Mouse (Mus musculus) forebrain, embryonic 16.5 days (tissue): ENCODE data around the gene Nynrin. TPM values are rescaled to one million over a fixed set of nuclear protein-coding genes. Genes with fewer than 3 reads are reported as not detected.

Experiments used
- ATAC-seq: fragments of 200-750 bp; cut with Nextera tagmentation; 2 replicates; pipeline ENCODE4 v1.8.0; 2017; ENCODE audit warnings: mild to moderate bottlenecking, moderate library complexity
- H3K27ac ChIP-seq: fragments of 300-500 bp; sonication (generic); 2 replicates; pipeline ENCODE4 v1.5.1; 2014; ENCODE audit warnings: low read length, control low read depth
- H3K27me3 ChIP-seq: fragments of 300-500 bp; sonication (generic); replicated peaks from 2 replicates; pipeline ENCODE4 v1.6.1; 2014; ENCODE audit warnings: low read length; ENCODE audit not compliant: control insufficient read depth, insufficient read depth
- H3K36me3 ChIP-seq: fragments of 300-500 bp; sonication (generic); 2 replicates; pipeline ENCODE4 v1.6.1; 2014; ENCODE audit not compliant: control insufficient read depth, insufficient read depth
- H3K4me1 ChIP-seq: fragments of 300-500 bp; sonication (generic); replicated peaks from 2 replicates; pipeline ENCODE4 v1.6.1; 2014; ENCODE audit warnings: low read length; ENCODE audit not compliant: control insufficient read depth, insufficient read depth
- H3K4me2 ChIP-seq: fragments of 300-500 bp; sonication (generic); 2 replicates; pipeline ENCODE4 v1.6.1; 2014; ENCODE audit warnings: mild to moderate bottlenecking, low read length, control low read depth
- H3K4me3 ChIP-seq: fragments of 300-500 bp; sonication (generic); replicated peaks from 2 replicates; pipeline ENCODE4 v1.5.1; 2014; ENCODE audit warnings: mild to moderate bottlenecking, low read length, control low read depth
- H3K9ac ChIP-seq: fragments of 300-500 bp; sonication (generic); replicated peaks from 2 replicates; pipeline ENCODE4 v1.6.1; 2014; ENCODE audit warnings: low read depth, low read length, control low read depth
- H3K9me3 ChIP-seq: fragments of 300-500 bp; sonication (generic); 2 replicates; pipeline ENCODE4 v1.6.1; 2016; ENCODE audit warnings: low read length; ENCODE audit not compliant: control insufficient read depth
- WGBS: fragments of 180-500 bp; shearing (Covaris S2); extraction: QIAGEN DNeasy Blood & Tissue Kit; methylation state at CpG from one replicate; pipeline ENCODE4 v1.1.7; 2014; 5-methylcytosine and 5-hydroxymethylcytosine counted together
- polyA plus RNA-seq: library from polyadenylated mRNA; unstranded; fragments of >200 nt; fragmentation: Nextera tagmentation; extraction: Ambion mirVana; gene quantifications from 2 replicates; pipeline ENCODE4 v1.2.1, GENCODE M21; 2015

The Nynrin gene
- polyA plus RNA-seq, 1 experiment from 2014 or later, result 11.3 TPM

DNA sequence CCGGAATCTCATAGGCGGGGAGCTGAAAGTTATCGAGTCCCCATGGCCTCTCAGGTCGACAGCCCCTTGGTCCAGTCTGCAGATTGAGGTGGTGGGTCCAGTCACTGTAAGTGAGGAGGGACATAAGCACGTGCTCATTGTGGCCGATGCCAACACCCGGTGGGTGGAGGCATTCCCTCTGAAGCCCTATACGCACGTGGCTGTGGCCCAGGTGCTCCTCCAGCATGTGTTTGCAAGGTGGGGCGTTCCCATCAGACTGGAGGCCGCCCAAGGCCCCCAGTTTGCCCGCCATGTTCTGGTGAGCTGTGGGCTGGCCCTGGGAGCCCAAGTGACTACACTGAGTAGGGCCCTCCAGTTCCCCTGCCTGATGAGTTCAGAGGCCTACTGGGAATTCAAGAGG is 18.2 kb downstream of the Nynrin start:
- H3K27me3 ChIP-seq, result no peaks in the 10 kb centered on the region
- no peak overlapping the region for H3K27ac ChIP-seq
- H3K9ac ChIP-seq, result no peak overlapping the region
- peaks cover 23% of the 10 kb centered on the region for H3K36me3 ChIP-seq
- H3K9me3 ChIP-seq, result no peaks in the 10 kb centered on the region
- peaks cover 12% of the 10 kb centered on the region for H3K4me1 ChIP-seq
- H3K4me2 ChIP-seq, result no peak overlapping the region
- 92% methylated on average over 12 of the region's 12 CpGs for WGBS
- no peak for ATAC-seq
- H3K4me3 ChIP-seq, result no peak overlapping the region

DNA sequence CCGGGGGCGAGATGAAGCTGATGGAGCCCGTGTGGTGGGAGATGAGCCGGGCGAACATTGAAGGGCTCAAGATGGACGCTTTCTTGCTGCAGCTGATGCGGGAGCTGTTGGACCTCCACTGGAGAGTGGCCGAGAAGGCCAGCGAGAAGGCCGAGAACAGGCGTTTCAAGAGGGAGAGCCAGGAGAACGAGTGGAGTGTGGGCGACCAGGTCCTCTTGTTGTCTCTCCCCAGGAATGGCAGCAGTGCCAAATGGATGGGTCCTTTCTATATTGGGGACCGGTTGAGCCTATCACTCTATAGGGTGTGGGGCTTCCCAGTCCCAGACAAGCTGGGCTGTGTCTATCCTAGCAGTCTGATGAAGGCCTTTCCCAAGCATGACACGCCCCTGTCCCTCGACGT is 18.7 kb downstream of the Nynrin start:
- Histone ChIP-seq H3K9me3 (no peaks in the 10 kb centered on the region), H3K36me3 (peaks cover 23% of the 10 kb centered on the region), H3K4me3 (no peak overlapping the region), H3K27me3 (no peaks in the 10 kb centered on the region), H3K9ac (no peak overlapping the region), H3K27ac (no peak overlapping the region), H3K4me2 (no peak overlapping the region), H3K4me1 (peaks cover 12% of the 10 kb centered on the region)
- ATAC-seq, result no peak
- WGBS, result 91% methylated on average over 17 of the region's 17 CpGs

- Histone ChIP-seq H3K4me2 (peak overlapping the region; percentile 37; the same call in 1 of the 2 replicates), H3K9ac (peak overlapping the region; percentile 10)
These were observed 19.5 kb downstream of the Nynrin start for GRCm38 (mm10) chr14:55873242-55873713.

GRCm38 (mm10) chr14:55873714-55874683 is 20.2 kb downstream of the Nynrin start:
- peak overlapping the region; percentile 37 for H3K4me2 ChIP-seq
- H3K27me3 ChIP-seq, result no peaks in the 10 kb centered on the region
- H3K36me3 ChIP-seq, result peaks cover 18% of the 10 kb centered on the region
- no peaks in the 10 kb centered on the region for H3K9me3 ChIP-seq
- H3K27ac ChIP-seq, result no peak overlapping the region
- H3K9ac ChIP-seq, result peak overlapping the region; percentile 10
- ATAC-seq, result peak; percentile 51
- 15% methylated on average over 30 of the region's 30 CpGs for WGBS
- H3K4me1 ChIP-seq, result peaks cover 14% of the 10 kb centered on the region
- H3K4me3 ChIP-seq, result peak overlapping the region; percentile 23; the same call in 1 of the 2 replicates

More at GRCm38 (mm10) chr14:55873242-55873713, 19.5 kb downstream of the Nynrin start:
- Histone ChIP-seq H3K4me3 (no peak overlapping the region), H3K4me1 (peaks cover 14% of the 10 kb centered on the region), H3K9me3 (no peaks in the 10 kb centered on the region), H3K36me3 (peaks cover 23% of the 10 kb centered on the region), H3K27ac (no peak overlapping the region), H3K27me3 (no peaks in the 10 kb centered on the region)
- 86% methylated on average over 8 of the region's 8 CpGs for WGBS
- ATAC-seq, result peak; percentile 11; the same call in 1 of the 2 replicates

DNA sequence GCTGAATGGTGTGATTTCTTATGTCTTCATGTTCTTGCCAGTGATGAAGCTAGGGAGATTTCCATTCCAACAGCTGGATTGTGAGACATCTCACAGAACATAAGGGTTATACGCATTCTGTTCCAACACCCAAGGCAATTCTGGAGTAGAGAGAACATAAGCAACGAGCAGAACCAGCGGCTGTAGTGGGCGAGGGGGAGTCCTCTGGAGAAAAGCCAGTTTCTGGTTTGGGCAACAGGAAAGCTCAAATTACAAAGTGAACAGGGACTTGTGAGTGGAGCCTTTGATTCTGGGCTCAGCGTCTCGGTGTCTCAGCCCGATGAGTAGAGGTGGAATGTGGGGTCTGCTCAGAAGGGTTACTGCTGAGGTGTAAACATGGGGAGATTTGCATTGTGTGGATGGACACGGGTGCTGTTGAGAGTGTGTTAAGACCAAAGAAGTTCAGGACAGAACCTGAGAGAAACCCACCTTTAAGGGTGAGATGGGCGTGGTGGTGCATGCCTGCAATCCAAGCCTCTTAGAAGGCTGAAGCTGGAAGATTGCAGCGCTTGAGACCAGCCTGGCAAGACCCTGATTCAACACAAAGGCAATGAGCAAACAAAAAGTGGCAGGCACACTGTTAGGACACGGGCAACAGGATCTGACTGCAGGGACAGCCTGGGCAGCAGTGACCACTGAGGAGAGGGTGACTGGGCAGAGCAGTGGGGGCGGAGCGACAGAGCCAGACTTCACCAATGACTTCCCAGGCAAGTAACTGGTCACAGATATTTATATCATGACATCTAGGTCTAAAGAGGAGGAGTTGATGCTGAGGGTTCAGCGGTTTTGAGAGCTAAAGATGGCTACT is 23.9 kb downstream of the Nynrin start:
- Histone ChIP-seq H3K36me3 (no peaks in the 10 kb centered on the region), H3K27ac (no peak overlapping the region), H3K27me3 (no peaks in the 10 kb centered on the region), H3K4me3 (no peak overlapping the region), H3K4me2 (no peak overlapping the region), H3K9me3 (no peaks in the 10 kb centered on the region), H3K4me1 (peaks cover 14% of the 10 kb centered on the region), H3K9ac (0 out of 2 replicates have a peak overlapping the region, but pooled peaks have one; percentile 8)
- ATAC-seq, result no peak
- 32% methylated on average over 14 of the region's 14 CpGs for WGBS

GRCm38 (mm10) chr14:55878316-55878940 is 24.6 kb downstream of the Nynrin start:
- H3K9me3 ChIP-seq, result no peaks in the 10 kb centered on the region
- WGBS, result 34% methylated on average over 7 of the region's 7 CpGs

GRCm38 (mm10) chr14:55879623-55880022 is 25.8 kb downstream of the Nynrin start:
- ATAC-seq, result peak; percentile 63; the same call in 1 of the 2 replicates
- Histone ChIP-seq H3K27me3 (no peaks in the 10 kb centered on the region), H3K36me3 (no peaks in the 10 kb centered on the region), H3K4me2 (no peak overlapping the region), H3K4me3 (no peak overlapping the region), H3K27ac (no peak overlapping the region), H3K4me1 (peaks cover 9% of the 10 kb centered on the region; the same call in 1 of the 2 replicates), H3K9me3 (no peaks in the 10 kb centered on the region), H3K9ac (no peak overlapping the region)
- 34% methylated on average over 1 of the region's 1 CpGs for WGBS

More at GRCm38 (mm10) chr14:55878316-55878940, 24.6 kb downstream of the Nynrin start:
- Histone ChIP-seq H3K4me1 (peaks cover 12% of the 10 kb centered on the region), H3K4me3 (no peak overlapping the region), H3K27me3 (no peaks in the 10 kb centered on the region), H3K27ac (no peak overlapping the region), H3K36me3 (no peaks in the 10 kb centered on the region), H3K9ac (no peak overlapping the region), H3K4me2 (no peak overlapping the region)
- no peak for ATAC-seq

- ATAC-seq, result no peak
- 87% methylated on average over 8 of the region's 8 CpGs for WGBS
These were observed 27.2 kb downstream of the Nynrin start for GRCm38 (mm10) chr14:55880982-55881381.

More at GRCm38 (mm10) chr14:55880982-55881381, 27.2 kb downstream of the Nynrin start:
- Histone ChIP-seq H3K36me3 (no peaks in the 10 kb centered on the region), H3K27me3 (no peaks in the 10 kb centered on the region), H3K9ac (no peak overlapping the region), H3K4me2 (no peak overlapping the region), H3K9me3 (no peaks in the 10 kb centered on the region), H3K4me1 (peaks cover 19% of the 10 kb centered on the region), H3K27ac (no peak overlapping the region), H3K4me3 (no peak overlapping the region)
